Mouse (Mus musculus): ENCODE results near the gene Uchl5. TPM values are rescaled to one million over a fixed set of nuclear protein-coding genes. Genes with fewer than 3 reads are reported as not detected.

Gene Uchl5
- polyA plus RNA-seq, 1 experiment from 2014 or later = 150 TPM

GRCm38 (mm10) chr1:143773082-143773481, 4.0 kb upstream of the Uchl5 start:
- H3K4me3 ChIP-seq (ENCODE audit: low read depth, low read length) = no peak overlapping the region

GRCm38 (mm10) chr1:143773909-143774308, 3.2 kb upstream of the Uchl5 start:
- no peak overlapping the region for H3K27ac ChIP-seq (ENCODE audit: low read depth, low read length)
- H3K36me3 ChIP-seq (ENCODE audit: control insufficient read depth, insufficient read depth, low read length) = no peaks in the 10 kb centered on the region
- ATAC-seq (replicated peaks; ENCODE audit: low FRiP score) (no peak), DNase-seq (ENCODE audit: low spot score) (no peak)
- H3K4me1 ChIP-seq (replicated peaks; ENCODE audit: control insufficient read depth, insufficient read depth, low read length) = peaks cover 14% of the 10 kb centered on the region
- H3K9ac ChIP-seq (ENCODE audit: low read depth, low read length) = no peak overlapping the region
- H3K27me3 ChIP-seq (replicated peaks; ENCODE audit: control insufficient read depth, insufficient read depth, low read length) = no peaks in the 10 kb centered on the region
- no peaks in the 10 kb centered on the region for H3K9me3 ChIP-seq (ENCODE audit: control insufficient read depth, low read length)
- H3K4me3 ChIP-seq (ENCODE audit: low read depth, low read length) = no peak overlapping the region
- WGBS = 37% methylated on average over 6 of the region's 6 CpGs
- no peak overlapping the region for H3K4me2 ChIP-seq

More at GRCm38 (mm10) chr1:143773082-143773481, 4.0 kb upstream of the Uchl5 start:
- 75% methylated on average over 7 of the region's 7 CpGs for WGBS
- H3K36me3 ChIP-seq (ENCODE audit: control insufficient read depth, insufficient read depth, low read length) = no peaks in the 10 kb centered on the region
- H3K4me2 ChIP-seq = no peak overlapping the region
- no peaks in the 10 kb centered on the region for H3K27me3 ChIP-seq (replicated peaks; ENCODE audit: control insufficient read depth, insufficient read depth, low read length)
- ATAC-seq (replicated peaks; ENCODE audit: low FRiP score) (no peak), DNase-seq (ENCODE audit: low spot score) (no peak)
- H3K27ac ChIP-seq (ENCODE audit: low read depth, low read length) = no peak overlapping the region
- no peaks in the 10 kb centered on the region for H3K9me3 ChIP-seq (ENCODE audit: control insufficient read depth, low read length)
- H3K9ac ChIP-seq (ENCODE audit: low read depth, low read length) = no peak overlapping the region
- peaks cover 7% of the 10 kb centered on the region for H3K4me1 ChIP-seq (replicated peaks; ENCODE audit: control insufficient read depth, insufficient read depth, low read length)

- H3K9ac ChIP-seq (ENCODE audit: low read depth, low read length) = peak overlapping the region; percentile 92
- peak overlapping the region; percentile 94 for H3K4me3 ChIP-seq (ENCODE audit: low read depth, low read length)
- no peaks in the 10 kb centered on the region for H3K27me3 ChIP-seq (replicated peaks; ENCODE audit: control insufficient read depth, insufficient read depth, low read length)
- peak overlapping the region; percentile 75 for H3K27ac ChIP-seq (ENCODE audit: low read depth, low read length)
- H3K36me3 ChIP-seq (ENCODE audit: control insufficient read depth, insufficient read depth, low read length) = no peaks in the 10 kb centered on the region
- peak overlapping the region; percentile 95 for H3K4me2 ChIP-seq
- ATAC-seq (replicated peaks; ENCODE audit: low FRiP score) (peak; percentile 43), DNase-seq (ENCODE audit: low spot score) (no peak)
- H3K9me3 ChIP-seq (ENCODE audit: control insufficient read depth, low read length) = no peaks in the 10 kb centered on the region
- under 1% methylated on average over 39 of the region's 39 CpGs for WGBS
- H3K4me1 ChIP-seq (replicated peaks; ENCODE audit: control insufficient read depth, insufficient read depth, low read length) = peaks cover 12% of the 10 kb centered on the region
These were observed 616 bp downstream of the Uchl5 start for GRCm38 (mm10) chr1:143777558-143778218.

GRCm38 (mm10) chr1:143788584-143789227, 11.6 kb downstream of the Uchl5 start:
- Histone ChIP-seq H3K9ac (ENCODE audit: low read depth, low read length) (no peak overlapping the region), H3K4me2 (no peak overlapping the region), H3K9me3 (ENCODE audit: control insufficient read depth, low read length) (no peaks in the 10 kb centered on the region), H3K4me3 (ENCODE audit: low read depth, low read length) (no peak overlapping the region), H3K27me3 (replicated peaks; ENCODE audit: control insufficient read depth, insufficient read depth, low read length) (no peaks in the 10 kb centered on the region), H3K27ac (ENCODE audit: low read depth, low read length) (no peak overlapping the region), H3K36me3 (ENCODE audit: control insufficient read depth, insufficient read depth, low read length) (peaks cover 5% of the 10 kb centered on the region; the same call in 1 of the 2 replicates), H3K4me1 (replicated peaks; ENCODE audit: control insufficient read depth, insufficient read depth, low read length) (no peaks in the 10 kb centered on the region)
- WGBS = 70% methylated on average over 2 of the region's 2 CpGs
- ATAC-seq (replicated peaks; ENCODE audit: low FRiP score) (peak; percentile 48; the same call in 1 of the 2 replicates), DNase-seq (ENCODE audit: low spot score) (peak; percentile 43)

- ATAC-seq (replicated peaks; ENCODE audit: low FRiP score) (peak; percentile 63), DNase-seq (ENCODE audit: low spot score) (no peak)
- peaks cover 2% of the 10 kb centered on the region; the same call in 1 of the 2 replicates for H3K36me3 ChIP-seq (ENCODE audit: control insufficient read depth, insufficient read depth, low read length)
- H3K4me1 ChIP-seq (replicated peaks; ENCODE audit: control insufficient read depth, insufficient read depth, low read length) = no peaks in the 10 kb centered on the region
- H3K27me3 ChIP-seq (replicated peaks; ENCODE audit: control insufficient read depth, insufficient read depth, low read length) = no peaks in the 10 kb centered on the region
- no peak overlapping the region for H3K27ac ChIP-seq (ENCODE audit: low read depth, low read length)
- no peak overlapping the region for H3K4me2 ChIP-seq
- no peak overlapping the region for H3K4me3 ChIP-seq (ENCODE audit: low read depth, low read length)
- no peaks in the 10 kb centered on the region for H3K9me3 ChIP-seq (ENCODE audit: control insufficient read depth, low read length)
- 53% methylated on average over 4 of the region's 4 CpGs for WGBS
- H3K9ac ChIP-seq (ENCODE audit: low read depth, low read length) = no peak overlapping the region
These were observed 26.5 kb downstream of the Uchl5 start for GRCm38 (mm10) chr1:143803537-143803936.

DNA sequence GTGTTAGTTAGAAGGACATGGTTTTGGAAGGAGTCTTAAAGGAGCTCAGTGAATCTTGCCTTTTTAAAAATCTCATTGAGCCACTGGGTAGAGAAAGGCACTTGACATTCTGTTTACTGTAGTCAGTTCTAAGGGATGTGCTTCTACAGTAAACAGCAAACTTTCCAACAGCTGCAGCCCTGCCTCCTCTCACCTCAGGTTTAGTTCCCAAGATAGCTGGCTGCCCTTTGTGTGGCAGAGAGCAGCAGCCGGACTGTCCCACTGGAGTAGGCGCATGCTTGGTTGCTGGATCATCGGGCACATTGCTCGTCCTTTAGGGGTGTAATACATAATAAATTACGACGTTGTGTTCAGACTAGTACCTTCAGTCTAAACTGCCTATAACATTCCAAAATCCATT, 32.0 kb downstream of the Uchl5 start:
- DNase-seq (ENCODE audit: low spot score) (no peak), ATAC-seq (replicated peaks; ENCODE audit: low FRiP score) (no peak)
- no peaks in the 10 kb centered on the region for H3K9me3 ChIP-seq (ENCODE audit: control insufficient read depth, low read length)
- H3K4me2 ChIP-seq = no peak overlapping the region
- 94% methylated on average over 6 of the region's 6 CpGs for WGBS
- H3K4me3 ChIP-seq (ENCODE audit: low read depth, low read length) = no peak overlapping the region
- H3K9ac ChIP-seq (ENCODE audit: low read depth, low read length) = no peak overlapping the region
- 0 out of 2 replicates have a peak, but pooled peaks cover 2% of the 10 kb centered on the region for H3K36me3 ChIP-seq (ENCODE audit: control insufficient read depth, insufficient read depth, low read length)
- no peaks in the 10 kb centered on the region; the same call in 1 of the 2 replicates for H3K4me1 ChIP-seq (replicated peaks; ENCODE audit: control insufficient read depth, insufficient read depth, low read length)
- H3K27ac ChIP-seq (ENCODE audit: low read depth, low read length) = no peak overlapping the region
- no peaks in the 10 kb centered on the region for H3K27me3 ChIP-seq (replicated peaks; ENCODE audit: control insufficient read depth, insufficient read depth, low read length)

DNA sequence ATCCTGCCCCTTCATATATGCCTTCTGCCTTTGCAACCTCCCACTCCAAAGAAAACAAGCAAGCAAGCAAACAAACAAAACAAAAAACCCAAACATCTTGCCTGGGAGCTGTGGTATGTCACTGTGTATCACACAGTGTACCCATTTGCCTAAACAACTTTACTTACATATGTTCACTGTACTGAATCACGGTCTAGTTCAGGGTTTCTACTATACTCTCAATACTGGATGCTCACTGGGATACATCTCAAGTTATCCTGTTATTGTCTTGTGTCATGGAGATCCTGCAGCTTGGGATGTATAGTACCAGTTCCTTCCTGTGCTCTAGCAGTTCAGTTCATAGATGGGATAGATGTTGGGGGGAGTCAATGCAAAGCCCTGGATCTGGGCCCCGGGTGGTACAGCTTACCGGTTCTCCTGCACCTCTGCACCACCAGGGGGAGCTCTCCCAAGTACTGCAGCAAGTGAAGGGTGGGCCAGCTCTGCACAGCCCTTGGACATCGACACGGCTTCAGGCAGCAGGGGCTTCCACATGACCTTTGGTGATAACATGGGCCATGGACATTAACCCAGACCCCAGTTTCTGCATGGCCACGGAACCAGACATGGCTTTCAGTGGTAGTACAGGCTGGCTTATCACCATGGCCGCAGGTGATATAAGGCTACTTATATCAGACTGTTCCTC, 36.7 kb downstream of the Uchl5 start:
- Histone ChIP-seq H3K4me2 (no peak overlapping the region), H3K9ac (ENCODE audit: low read depth, low read length) (no peak overlapping the region), H3K27me3 (replicated peaks; ENCODE audit: control insufficient read depth, insufficient read depth, low read length) (no peaks in the 10 kb centered on the region), H3K36me3 (ENCODE audit: control insufficient read depth, insufficient read depth, low read length) (no peaks in the 10 kb centered on the region), H3K4me1 (replicated peaks; ENCODE audit: control insufficient read depth, insufficient read depth, low read length) (no peaks in the 10 kb centered on the region; the same call in 1 of the 2 replicates), H3K27ac (ENCODE audit: low read depth, low read length) (no peak overlapping the region), H3K9me3 (ENCODE audit: control insufficient read depth, low read length) (no peaks in the 10 kb centered on the region), H3K4me3 (ENCODE audit: low read depth, low read length) (no peak overlapping the region)
- peak; percentile 82 for ATAC-seq (replicated peaks; ENCODE audit: low FRiP score)
- 43% methylated on average over 7 of the region's 7 CpGs for WGBS
- DNase-seq (ENCODE audit: low spot score) = peak; percentile 62

GRCm38 (mm10) chr1:143820096-143820877, 43.2 kb downstream of the Uchl5 start:
- H3K9ac ChIP-seq (ENCODE audit: low read depth, low read length) = no peak overlapping the region
- 84% methylated on average over 2 of the region's 2 CpGs for WGBS
- no peak overlapping the region for H3K4me2 ChIP-seq
- DNase-seq (ENCODE audit: low spot score) (no peak), ATAC-seq (replicated peaks; ENCODE audit: low FRiP score) (no peak)
- no peak overlapping the region for H3K27ac ChIP-seq (ENCODE audit: low read depth, low read length)
- no peaks in the 10 kb centered on the region for H3K27me3 ChIP-seq (replicated peaks; ENCODE audit: control insufficient read depth, insufficient read depth, low read length)
- H3K9me3 ChIP-seq (ENCODE audit: control insufficient read depth, low read length) = no peaks in the 10 kb centered on the region
- no peak overlapping the region for H3K4me3 ChIP-seq (ENCODE audit: low read depth, low read length)
- no peaks in the 10 kb centered on the region for H3K4me1 ChIP-seq (replicated peaks; ENCODE audit: control insufficient read depth, insufficient read depth, low read length)
- H3K36me3 ChIP-seq (ENCODE audit: control insufficient read depth, insufficient read depth, low read length) = no peaks in the 10 kb centered on the region
